Mouse (Mus musculus) heart, adult 2 months (tissue): ENCODE measurements around the gene Col16a1.

Experiments
- CTCF ChIP-seq: fragments of 200-600 bp; IDR thresholded peaks from 2 replicates; pipeline ENCODE4 v1.8.1; 2022; ENCODE audit warnings: antibody characterized with exemption, mild to moderate bottlenecking, moderate library complexity
- POLR2A ChIP-seq: fragments of 200-500 bp; IDR thresholded peaks from 2 replicates; pipeline ENCODE4 v1.6.1; 2011; ENCODE audit warnings: mild to moderate bottlenecking, low read depth, low read length, control low read depth; ENCODE audit not compliant: insufficient read depth

DNA sequence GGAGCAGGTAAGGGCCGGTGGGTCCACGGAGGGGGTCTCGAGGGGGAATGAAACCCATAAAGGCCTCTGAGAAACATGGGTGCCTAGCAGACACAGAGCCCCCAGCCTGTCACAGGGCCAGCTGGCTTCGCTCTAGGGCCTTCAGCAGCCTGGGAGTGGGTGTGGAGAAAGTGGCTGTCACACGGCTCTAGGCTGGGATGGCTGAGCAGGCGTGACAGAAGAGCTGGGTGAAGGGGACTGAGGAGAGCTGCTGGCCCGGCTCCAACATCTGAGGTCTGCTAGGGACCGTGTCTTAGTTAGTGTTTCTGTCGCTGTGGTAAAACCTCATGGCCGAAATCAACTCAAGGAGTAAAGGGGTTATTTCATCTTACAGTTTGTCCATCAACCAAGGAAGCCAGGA lies 45.5 kb upstream of the Col16a1 start:
- TF ChIP-seq CTCF (no peak), POLR2A (no peak)
